Mouse (Mus musculus): ENCODE data around the gene Gli1. TPM values are rescaled to one million over a fixed set of nuclear protein-coding genes. Genes with fewer than 3 reads are reported as not detected.

The Gli1 gene
- polyA plus RNA-seq, 1 experiment from 2014 or later = 0.21 TPM

DNA sequence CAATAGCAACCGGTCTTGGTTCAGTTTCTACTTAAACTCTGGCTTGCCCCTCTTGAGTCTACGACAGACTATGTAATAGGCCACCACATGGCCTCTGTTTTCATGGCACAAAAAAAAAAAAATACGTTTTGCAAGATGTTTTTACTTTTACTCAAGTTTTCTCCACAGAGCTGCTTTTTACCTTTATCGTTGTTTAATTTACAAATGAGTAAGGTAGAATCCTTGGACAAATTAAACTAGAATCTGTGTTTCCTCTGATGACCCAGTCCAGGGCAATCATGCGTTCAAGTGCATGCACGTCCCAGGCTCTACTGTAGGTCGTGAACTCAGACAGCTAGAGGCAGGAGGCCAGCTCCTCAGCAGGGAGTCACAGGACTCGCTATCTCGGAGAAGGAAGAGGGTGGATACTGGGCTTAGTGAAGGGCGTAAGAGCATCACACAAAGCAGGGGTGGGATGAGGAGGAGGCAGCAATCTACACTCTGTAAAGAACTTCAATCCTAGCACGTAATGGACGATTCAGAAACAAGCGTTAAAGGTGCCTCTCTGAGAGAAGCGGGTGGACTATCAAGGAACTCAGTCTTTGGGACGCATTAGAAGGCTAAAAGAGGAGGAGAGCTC, 52.1 kb downstream of the Gli1 start:
- under 1% methylated on average over 15 of the region's 15 CpGs for WGBS (ENCODE audit: insufficient replicate concordance)
- Histone ChIP-seq H3K36me3 (peaks cover 52% of the 10 kb centered on the region), H3K9ac (peak overlapping the region; percentile 96), H3K4me1 (replicated peaks) (peaks cover 78% of the 10 kb centered on the region), H3K27me3 (no peaks in the 10 kb centered on the region), H3K9me3 (replicated peaks) (no peaks in the 10 kb centered on the region), H3K27ac (peak overlapping the region; percentile 100), H3K4me3 (replicated peaks) (peak overlapping the region; percentile 78), H3K4me2 (peak overlapping the region; percentile 88)
- peak; percentile 67 for DNase-seq
- peak; percentile 46 for ATAC-seq (ENCODE audit: low read depth)

DNA sequence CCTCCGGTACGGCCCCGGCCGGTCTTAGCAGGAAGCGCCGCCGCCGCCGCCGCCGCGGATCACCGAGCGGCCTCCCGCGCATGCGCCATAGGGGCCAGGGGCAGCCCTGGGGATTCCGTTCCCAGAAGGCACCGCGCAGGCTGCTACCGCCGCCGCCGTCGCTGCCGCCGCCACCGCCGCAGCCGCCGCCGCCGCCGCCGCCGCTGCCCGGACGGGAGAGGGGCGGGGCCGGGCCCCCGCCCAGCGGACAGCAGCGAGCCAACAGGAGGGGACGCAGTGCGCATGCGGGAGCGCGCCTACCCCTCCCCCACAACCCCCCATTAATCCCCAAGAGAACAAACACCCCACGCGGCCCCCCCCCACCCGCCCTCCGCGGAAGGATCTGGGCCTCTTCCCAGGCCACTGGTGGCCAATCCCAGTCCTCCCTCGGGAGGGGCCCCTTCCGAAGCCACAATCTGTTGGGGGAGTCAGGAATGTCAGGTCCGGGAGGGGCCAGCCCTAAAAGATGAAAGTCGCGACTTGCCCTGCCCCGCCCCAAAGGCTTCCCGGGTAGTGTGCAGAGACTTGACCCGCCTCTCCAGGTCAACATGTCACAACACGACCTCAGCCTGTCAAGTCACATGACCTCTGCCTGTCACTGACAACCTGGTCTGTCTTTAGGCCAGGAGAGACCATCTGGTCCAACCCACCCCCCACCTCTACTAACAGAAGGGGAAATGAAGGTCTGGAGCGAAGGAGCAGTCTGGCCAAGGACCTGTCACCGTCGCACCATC, 52.8 kb downstream of the Gli1 start, which contains the start of gene Mbd6:
Gene Mbd6 (minus strand): TSS at position 219 of the 773 bp plus-strand sequence.
- Histone ChIP-seq H3K9me3 (replicated peaks) (no peaks in the 10 kb centered on the region), H3K27me3 (no peaks in the 10 kb centered on the region), H3K27ac (peak within 1 kb of the TSS; percentile 100), H3K9ac (peak within 1 kb of the TSS; percentile 96), H3K36me3 (peaks cover 52% of the 10 kb centered on the region), H3K4me2 (peak within 1 kb of the TSS; percentile 88), H3K4me1 (replicated peaks) (peaks cover 71% of the 10 kb centered on the region), H3K4me3 (replicated peaks) (peak within 1 kb of the TSS; percentile 78)
- peak; percentile 90 for DNase-seq
- ATAC-seq (ENCODE audit: low read depth) = peak; percentile 51
- under 1% methylated on average over 60 of the region's 65 CpGs for WGBS (ENCODE audit: insufficient replicate concordance)

DNA sequence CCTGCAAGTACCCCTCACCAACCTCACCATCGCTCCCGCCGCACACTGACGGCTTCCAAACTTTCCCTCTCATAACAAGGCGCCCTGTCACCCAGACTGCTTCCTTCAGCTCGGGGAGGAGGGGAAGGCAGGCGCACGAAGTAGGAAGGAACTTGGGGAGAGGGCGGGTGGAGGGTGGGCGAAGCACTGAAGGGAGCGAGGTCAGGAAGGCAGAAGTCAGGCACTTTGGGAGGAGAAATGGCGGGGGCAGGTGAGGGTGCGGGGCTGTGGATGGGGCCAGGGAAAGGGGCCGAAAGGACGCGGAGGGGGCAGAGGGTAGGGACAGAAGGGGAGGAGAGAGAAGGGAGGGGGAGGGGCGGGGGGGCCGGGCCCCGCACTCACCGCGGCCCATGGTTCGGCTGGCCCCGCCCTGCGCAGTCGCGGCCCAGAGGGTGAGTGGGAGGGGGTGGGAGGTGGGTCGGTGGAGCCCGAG, 53.4 kb downstream of the Gli1 start:
- peak; percentile 0; the same call in 1 of the 2 replicates for ATAC-seq (ENCODE audit: low read depth)
- DNase-seq = no peak
- Histone ChIP-seq H3K9ac (peak overlapping the region; percentile 96), H3K36me3 (peaks cover 52% of the 10 kb centered on the region), H3K27me3 (no peaks in the 10 kb centered on the region), H3K27ac (peak overlapping the region; percentile 100), H3K4me1 (replicated peaks) (peaks cover 68% of the 10 kb centered on the region), H3K4me2 (peak overlapping the region; percentile 88), H3K9me3 (replicated peaks) (no peaks in the 10 kb centered on the region), H3K4me3 (replicated peaks) (peak overlapping the region; percentile 78)
- under 1% methylated on average over 25 of the region's 28 CpGs for WGBS (ENCODE audit: insufficient replicate concordance)

DNA sequence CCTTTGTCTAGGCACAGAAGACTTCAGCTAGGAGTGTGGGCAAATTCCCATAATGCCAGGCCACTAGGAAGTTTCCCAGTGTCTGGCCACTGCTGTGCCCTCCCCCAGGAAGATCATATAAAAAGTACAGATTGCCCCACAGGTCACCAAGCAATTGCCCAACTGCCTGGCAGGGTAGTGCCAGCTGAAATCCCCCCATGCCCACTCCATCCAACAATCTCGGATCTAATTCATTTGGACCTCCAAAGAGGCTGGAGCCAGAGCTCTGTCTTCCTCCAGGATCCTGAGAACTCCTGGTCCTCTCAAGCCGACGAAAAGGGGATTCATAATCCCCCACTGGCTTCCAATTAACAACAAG, 53.9 kb downstream of the Gli1 start:
- H3K4me2 ChIP-seq = peak overlapping the region; percentile 88
- DNase-seq (no peak), ATAC-seq (ENCODE audit: low read depth) (no peak)
- H3K4me1 ChIP-seq (replicated peaks) = peaks cover 63% of the 10 kb centered on the region
- H3K4me3 ChIP-seq (replicated peaks) = peak overlapping the region; percentile 78
- peak overlapping the region; percentile 96 for H3K9ac ChIP-seq
- no peaks in the 10 kb centered on the region for H3K27me3 ChIP-seq
- peak overlapping the region; percentile 100 for H3K27ac ChIP-seq
- peaks cover 52% of the 10 kb centered on the region for H3K36me3 ChIP-seq
- H3K9me3 ChIP-seq (replicated peaks) = no peaks in the 10 kb centered on the region
- WGBS (ENCODE audit: insufficient replicate concordance) = 1% methylated on average over 3 of the region's 3 CpGs

DNA sequence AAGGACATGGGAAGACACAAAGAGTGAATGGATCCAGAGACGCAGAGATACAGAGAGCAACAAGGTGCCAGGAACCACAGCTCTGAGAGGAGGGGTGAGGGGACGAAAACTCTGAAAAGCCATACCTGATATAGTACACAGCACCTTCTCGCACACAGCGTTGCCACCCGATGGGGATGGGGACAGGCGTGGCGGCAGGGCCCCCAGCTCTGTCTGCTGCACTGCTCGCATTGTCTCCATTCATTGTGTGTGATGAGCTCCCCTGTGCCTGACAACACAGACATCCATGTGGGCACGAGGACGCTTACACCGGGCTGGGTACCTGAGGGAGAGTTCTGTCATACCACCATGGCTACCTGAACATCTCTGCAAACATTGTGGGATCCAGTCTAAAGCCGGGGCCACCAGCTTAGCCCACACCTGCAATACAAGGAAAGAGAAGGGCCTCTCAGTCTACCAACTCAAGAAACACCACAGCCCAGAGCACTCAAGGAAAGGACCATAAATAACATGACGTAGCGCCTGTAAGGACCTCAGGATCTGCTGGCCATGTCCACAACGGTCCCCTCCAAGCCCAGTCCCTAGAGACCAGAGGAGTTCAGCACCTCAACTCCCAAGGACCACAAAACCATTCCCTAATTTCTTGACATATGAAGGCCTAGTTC, 54.4 kb downstream of the Gli1 start:
- no peaks in the 10 kb centered on the region for H3K27me3 ChIP-seq
- 69% methylated on average over 15 of the region's 15 CpGs for WGBS (ENCODE audit: insufficient replicate concordance)
- peak overlapping the region; percentile 96 for H3K9ac ChIP-seq
- ATAC-seq (ENCODE audit: low read depth) (no peak), DNase-seq (no peak)
- peaks cover 52% of the 10 kb centered on the region for H3K36me3 ChIP-seq
- peak overlapping the region; percentile 88 for H3K4me2 ChIP-seq
- H3K4me1 ChIP-seq (replicated peaks) = peaks cover 63% of the 10 kb centered on the region
- no peaks in the 10 kb centered on the region for H3K9me3 ChIP-seq (replicated peaks)
- H3K27ac ChIP-seq = peak overlapping the region; percentile 100
- peak overlapping the region; percentile 78 for H3K4me3 ChIP-seq (replicated peaks)

DNA sequence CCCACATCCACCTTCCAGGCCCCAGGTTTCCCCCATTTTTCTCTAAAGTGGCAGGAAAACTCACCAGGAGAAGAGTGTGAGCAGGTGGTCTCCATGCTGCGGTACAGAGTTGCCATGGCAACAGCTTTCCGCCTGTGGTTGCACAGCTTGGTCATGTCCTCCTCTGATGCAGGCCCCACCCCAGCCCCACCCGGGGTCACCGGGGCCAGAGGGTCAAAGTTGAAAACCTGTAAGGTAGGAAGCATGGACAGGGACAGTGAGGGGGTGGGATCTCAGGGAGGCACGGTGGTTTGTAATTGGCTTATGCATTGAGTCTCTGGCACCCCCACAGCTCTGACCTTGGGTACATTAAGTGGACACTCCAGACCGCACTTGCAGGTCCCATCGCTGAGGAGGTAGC, 55.0 kb downstream of the Gli1 start:
- DNase-seq (no peak), ATAC-seq (ENCODE audit: low read depth) (no peak)
- Histone ChIP-seq H3K4me3 (replicated peaks) (peak overlapping the region; percentile 78), H3K4me1 (replicated peaks) (peaks cover 56% of the 10 kb centered on the region), H3K4me2 (peak overlapping the region; percentile 88), H3K36me3 (peaks cover 58% of the 10 kb centered on the region), H3K9ac (peak overlapping the region; percentile 96; the same call in 1 of the 2 replicates), H3K27me3 (no peaks in the 10 kb centered on the region), H3K27ac (peak overlapping the region; percentile 100), H3K9me3 (replicated peaks) (no peaks in the 10 kb centered on the region)
- WGBS (ENCODE audit: insufficient replicate concordance) = 68% methylated on average over 7 of the region's 7 CpGs

DNA sequence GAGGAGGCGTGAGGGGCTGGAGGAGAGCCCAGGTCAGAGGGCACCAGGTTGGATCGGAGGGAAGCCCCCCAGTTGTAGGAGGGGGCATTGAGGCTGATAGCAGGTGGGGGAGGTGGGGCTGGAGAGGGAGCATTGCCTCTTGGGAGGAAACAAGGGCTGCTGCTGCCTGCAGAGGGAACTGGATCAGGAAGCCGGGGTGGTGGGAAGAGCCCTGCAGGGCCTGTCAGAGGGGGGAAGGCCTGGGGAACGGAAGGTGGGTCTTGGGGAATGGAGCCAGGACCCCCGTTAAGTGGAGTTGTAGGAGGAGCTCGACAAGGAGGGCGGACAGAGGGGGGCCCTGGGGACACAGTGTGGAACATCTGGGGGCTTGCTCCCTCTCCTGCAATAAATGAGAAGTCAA, 55.6 kb downstream of the Gli1 start:
- Histone ChIP-seq H3K4me3 (replicated peaks) (peak overlapping the region; percentile 78; the same call in 1 of the 2 replicates), H3K36me3 (peaks cover 63% of the 10 kb centered on the region), H3K27ac (no peak overlapping the region)

DNA sequence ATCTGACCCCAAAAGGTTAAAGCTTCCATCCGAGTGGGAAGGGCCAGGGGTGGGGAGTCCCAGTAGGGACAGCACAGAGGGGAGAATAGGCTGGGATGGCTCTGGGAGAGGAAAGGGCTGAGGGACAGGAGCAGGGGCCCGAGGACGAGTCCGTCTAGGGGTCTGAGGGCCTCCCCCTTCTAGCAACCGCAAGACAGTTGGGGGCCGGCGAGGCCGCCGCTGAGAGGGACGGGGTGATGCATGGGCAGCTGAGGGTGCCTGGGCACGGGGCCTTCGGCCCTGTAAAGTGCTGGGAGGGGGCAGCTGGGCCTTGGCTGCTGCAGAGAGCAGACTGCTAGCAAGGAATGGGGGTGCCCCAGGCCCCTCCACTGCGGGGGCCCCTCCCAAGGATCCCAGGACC, 56.1 kb downstream of the Gli1 start:
- no peaks in the 10 kb centered on the region for H3K27me3 ChIP-seq

More for the DNA sequence above, 55.6 kb downstream of the Gli1 start:
- H3K4me1 ChIP-seq (replicated peaks) = peaks cover 53% of the 10 kb centered on the region
- 0 out of 2 replicates have a peak overlapping the region, but pooled peaks have one; percentile 96 for H3K9ac ChIP-seq
- H3K4me2 ChIP-seq = peak overlapping the region; percentile 88
- no peaks in the 10 kb centered on the region for H3K9me3 ChIP-seq (replicated peaks)
- DNase-seq (no peak), ATAC-seq (ENCODE audit: low read depth) (no peak)
- 80% methylated on average over 7 of the region's 7 CpGs for WGBS (ENCODE audit: insufficient replicate concordance)
- no peaks in the 10 kb centered on the region for H3K27me3 ChIP-seq

DNA sequence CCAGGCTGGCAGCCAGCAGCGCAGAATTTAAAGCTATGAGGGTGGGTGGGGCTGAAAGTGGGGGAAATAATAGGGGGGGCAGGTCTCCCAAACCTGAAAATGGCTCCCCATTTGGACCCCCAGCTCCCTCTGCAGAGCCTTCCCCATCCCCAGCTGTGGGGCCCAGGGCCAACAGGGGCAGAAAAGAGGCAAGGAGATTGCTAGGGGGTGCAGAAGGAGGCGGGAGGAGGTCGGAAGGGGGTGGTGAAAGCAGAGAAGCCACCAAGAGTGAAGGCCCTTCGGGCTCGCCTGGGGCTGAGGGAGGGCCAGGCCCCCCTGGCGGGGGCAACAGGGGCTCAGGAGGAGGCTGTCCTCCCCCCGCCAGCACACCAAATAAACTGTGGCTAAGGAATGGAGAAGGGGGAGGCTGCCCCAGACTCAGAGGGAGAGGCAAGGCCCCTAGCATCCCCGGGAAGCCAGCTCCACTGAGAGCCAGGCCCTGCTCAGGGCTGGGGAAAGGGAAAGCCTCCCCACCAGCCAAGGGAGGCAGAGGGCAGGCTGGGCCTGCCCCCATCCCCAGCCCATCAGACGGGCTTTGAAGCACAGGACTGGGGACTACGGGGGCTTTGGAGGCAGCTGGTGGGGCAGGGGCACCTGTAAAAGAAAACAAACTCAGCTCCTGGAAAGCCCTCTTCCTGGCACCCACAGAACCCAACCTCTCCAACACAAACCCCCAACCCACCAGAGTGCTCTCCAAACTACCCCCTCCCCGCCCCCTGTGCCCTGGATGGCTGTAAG, 56.9 kb downstream of the Gli1 start:
- H3K27ac ChIP-seq = no peak overlapping the region
- no peaks in the 10 kb centered on the region for H3K27me3 ChIP-seq
- 84% methylated on average over 11 of the region's 11 CpGs for WGBS (ENCODE audit: insufficient replicate concordance)
- H3K9ac ChIP-seq = peak overlapping the region; percentile 26; the same call in 1 of the 2 replicates
- H3K4me1 ChIP-seq (replicated peaks) = peaks cover 50% of the 10 kb centered on the region
- no peak overlapping the region for H3K4me3 ChIP-seq (replicated peaks)
- peaks cover 76% of the 10 kb centered on the region for H3K36me3 ChIP-seq
- no peak overlapping the region for H3K4me2 ChIP-seq
- no peak for DNase-seq
- ATAC-seq (ENCODE audit: low read depth) = no peak
- H3K9me3 ChIP-seq (replicated peaks) = no peaks in the 10 kb centered on the region

More for the DNA sequence above, 56.1 kb downstream of the Gli1 start:
- no peak for ATAC-seq (ENCODE audit: low read depth)
- no peak overlapping the region for H3K27ac ChIP-seq
- H3K36me3 ChIP-seq = peaks cover 69% of the 10 kb centered on the region
- DNase-seq = no peak
- no peak overlapping the region for H3K4me2 ChIP-seq
- 82% methylated on average over 13 of the region's 13 CpGs for WGBS (ENCODE audit: insufficient replicate concordance)
- peak overlapping the region; percentile 26; the same call in 1 of the 2 replicates for H3K9ac ChIP-seq
- H3K9me3 ChIP-seq (replicated peaks) = no peaks in the 10 kb centered on the region
- H3K4me3 ChIP-seq (replicated peaks) = no peak overlapping the region
- peaks cover 53% of the 10 kb centered on the region for H3K4me1 ChIP-seq (replicated peaks)

DNA sequence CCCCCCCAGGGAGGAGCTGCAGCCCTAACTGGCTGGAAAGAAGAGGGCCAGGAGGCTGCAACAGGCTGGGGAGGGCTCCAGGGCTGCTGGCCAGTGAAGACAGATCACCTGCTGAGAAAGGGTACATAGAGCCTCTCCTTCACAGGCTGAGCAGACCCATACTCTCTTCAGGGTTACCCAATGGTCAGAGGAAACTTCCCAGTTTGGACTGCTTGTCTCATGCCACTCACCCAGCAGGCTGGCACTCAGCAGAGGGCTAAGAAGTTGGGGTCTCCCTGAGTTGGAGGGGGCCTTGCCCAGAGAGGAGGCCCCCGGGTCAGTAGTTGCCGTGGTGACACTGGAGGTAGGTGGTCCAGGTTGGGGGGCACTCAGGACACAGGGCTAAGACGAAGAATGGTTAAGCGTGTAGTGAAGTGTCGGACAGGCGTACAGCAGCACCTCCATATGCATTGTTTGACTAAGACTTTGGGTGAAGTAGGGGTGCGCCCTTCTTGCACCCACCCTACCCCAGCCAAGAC, 57.6 kb downstream of the Gli1 start:
- 95% methylated on average over 7 of the region's 7 CpGs for WGBS (ENCODE audit: insufficient replicate concordance)
- no peak overlapping the region for H3K4me3 ChIP-seq (replicated peaks)

More for the DNA sequence above, 57.6 kb downstream of the Gli1 start:
- peak overlapping the region; percentile 9; the same call in 1 of the 2 replicates for H3K9ac ChIP-seq
- no peak overlapping the region for H3K4me2 ChIP-seq
- peaks cover 43% of the 10 kb centered on the region for H3K4me1 ChIP-seq (replicated peaks)
- DNase-seq (no peak), ATAC-seq (ENCODE audit: low read depth) (no peak)
- H3K36me3 ChIP-seq = peaks cover 84% of the 10 kb centered on the region
- no peaks in the 10 kb centered on the region for H3K9me3 ChIP-seq (replicated peaks)
- H3K27ac ChIP-seq = peak overlapping the region; percentile 9; the same call in 1 of the 2 replicates
- no peaks in the 10 kb centered on the region for H3K27me3 ChIP-seq
